Mouse (Mus musculus) erythroblast, embryonic 14.5 days (primary cell): ENCODE results near the gene Ppara. TPM values are rescaled to one million over a fixed set of nuclear protein-coding genes. Genes with fewer than 3 reads are reported as not detected.

Experiments
- H3K27me3 ChIP-seq: 2 replicates; pipeline ENCODE4 v1.6.1; 2012; ENCODE audit warnings: inconsistent platforms; ENCODE audit not compliant: control insufficient read depth
- H3K36me3 ChIP-seq: 2 replicates; pipeline ENCODE4 v1.6.1; 2012; ENCODE audit warnings: mild to moderate bottlenecking, inconsistent platforms; ENCODE audit not compliant: control insufficient read depth
- H3K4me1 ChIP-seq: 2 replicates; pipeline ENCODE4 v1.6.1; 2012; ENCODE audit warnings: inconsistent platforms; ENCODE audit not compliant: control insufficient read depth
- H3K4me3 ChIP-seq: replicated peaks from 2 replicates; pipeline ENCODE3; 2012; ENCODE audit warnings: moderate library complexity, mild to moderate bottlenecking, inconsistent platforms
- H3K9me3 ChIP-seq: 2 replicates; pipeline ENCODE4 v1.6.1; 2012; ENCODE audit warnings: low read length, inconsistent platforms, mixed read lengths; ENCODE audit not compliant: control insufficient read depth
- GATA1 ChIP-seq: IDR thresholded peaks from 2 replicates; pipeline ENCODE4 v1.6.1; 2012; ENCODE audit warnings: low read length, inconsistent platforms, mixed read lengths
- TAL1 ChIP-seq: IDR thresholded peaks from 3 replicates; pipeline ENCODE4 v1.6.1; 2012; ENCODE audit warnings: low read length, inconsistent platforms, mixed read lengths
- polyA plus RNA-seq: library from polyadenylated mRNA; stranded (reverse); fragments of >175 nt; gene quantifications from 2 replicates; pipeline ENCODE4 v1.2.3, GENCODE M21; 2012

Gene Ppara
- polyA plus RNA-seq, 1 experiment: not detected

GRCm38 (mm10) chr15:85795516-85795915 lies 60.7 kb downstream of the Ppara start:
- Histone ChIP-seq H3K4me1 (no peaks in the 10 kb centered on the region), H3K9me3 (no peaks in the 10 kb centered on the region), H3K4me3 (no peak overlapping the region), H3K36me3 (no peaks in the 10 kb centered on the region; the same call in 1 of the 2 replicates), H3K27me3 (no peaks in the 10 kb centered on the region)
- no peak for TF ChIP-seq TAL1
- TF ChIP-seq GATA1: no peak

GRCm38 (mm10) chr15:85798676-85799075 lies 63.9 kb downstream of the Ppara start:
- Histone ChIP-seq H3K4me3 (no peak overlapping the region), H3K4me1 (no peaks in the 10 kb centered on the region), H3K36me3 (peaks cover 2% of the 10 kb centered on the region; the same call in 1 of the 2 replicates), H3K27me3 (no peaks in the 10 kb centered on the region; the same call in 1 of the 2 replicates), H3K9me3 (no peaks in the 10 kb centered on the region)
- TF ChIP-seq GATA1: no peak
- no peak for TF ChIP-seq TAL1

GRCm38 (mm10) chr15:85802931-85803330 lies 68.1 kb downstream of the Ppara start:
- H3K9me3 ChIP-seq: no peaks in the 10 kb centered on the region
- TF ChIP-seq TAL1 (no peak), GATA1 (no peak)
- no peaks in the 10 kb centered on the region for H3K4me1 ChIP-seq
- no peak overlapping the region for H3K4me3 ChIP-seq
- H3K36me3 ChIP-seq: peaks cover 10% of the 10 kb centered on the region
- H3K27me3 ChIP-seq: no peaks in the 10 kb centered on the region; the same call in 1 of the 2 replicates

GRCm38 (mm10) chr15:85806886-85807285 lies 72.1 kb downstream of the Ppara start:
- no peaks in the 10 kb centered on the region for H3K9me3 ChIP-seq
- peaks cover 18% of the 10 kb centered on the region for H3K36me3 ChIP-seq
- TF ChIP-seq GATA1 (no peak), TAL1 (no peak)
- no peak overlapping the region for H3K4me3 ChIP-seq
- no peaks in the 10 kb centered on the region; the same call in 1 of the 2 replicates for H3K27me3 ChIP-seq
- H3K4me1 ChIP-seq: peaks cover 25% of the 10 kb centered on the region

- Histone ChIP-seq H3K9me3 (no peaks in the 10 kb centered on the region), H3K27me3 (no peaks in the 10 kb centered on the region; the same call in 1 of the 2 replicates), H3K4me3 (no peak overlapping the region), H3K4me1 (peaks cover 30% of the 10 kb centered on the region), H3K36me3 (peaks cover 18% of the 10 kb centered on the region)
- no peak for TF ChIP-seq TAL1
- TF ChIP-seq GATA1: no peak
These were observed 72.6 kb downstream of the Ppara start for GRCm38 (mm10) chr15:85807404-85807803.

GRCm38 (mm10) chr15:85808031-85808430 lies 73.2 kb downstream of the Ppara start:
- TF ChIP-seq GATA1 (no peak), TAL1 (no peak)
- Histone ChIP-seq H3K27me3 (no peaks in the 10 kb centered on the region; the same call in 1 of the 2 replicates), H3K9me3 (no peaks in the 10 kb centered on the region), H3K36me3 (peaks cover 18% of the 10 kb centered on the region), H3K4me1 (peaks cover 34% of the 10 kb centered on the region), H3K4me3 (no peak overlapping the region)

GRCm38 (mm10) chr15:85808434-85808833 lies 73.7 kb downstream of the Ppara start:
- H3K4me1 ChIP-seq: peaks cover 38% of the 10 kb centered on the region
- H3K27me3 ChIP-seq: no peaks in the 10 kb centered on the region
- H3K9me3 ChIP-seq: no peaks in the 10 kb centered on the region
- no peak overlapping the region for H3K4me3 ChIP-seq
- no peak for TF ChIP-seq TAL1
- peaks cover 18% of the 10 kb centered on the region for H3K36me3 ChIP-seq

- Histone ChIP-seq H3K27me3 (no peaks in the 10 kb centered on the region), H3K4me1 (peaks cover 44% of the 10 kb centered on the region), H3K9me3 (no peaks in the 10 kb centered on the region), H3K4me3 (no peak overlapping the region), H3K36me3 (peaks cover 18% of the 10 kb centered on the region)
- TF ChIP-seq GATA1: no peak
- no peak for TF ChIP-seq TAL1
These were observed 74.3 kb downstream of the Ppara start for GRCm38 (mm10) chr15:85809091-85809490.

GRCm38 (mm10) chr15:85810462-85810805 lies 75.7 kb downstream of the Ppara start:
- Histone ChIP-seq H3K4me1 (peaks cover 44% of the 10 kb centered on the region), H3K27me3 (no peaks in the 10 kb centered on the region), H3K36me3 (peaks cover 18% of the 10 kb centered on the region), H3K9me3 (peaks cover 7% of the 10 kb centered on the region), H3K4me3 (peak overlapping the region; percentile 82)
- TF ChIP-seq GATA1 (no peak), TAL1 (no peak)

- TF ChIP-seq TAL1: no peak
- no peak for TF ChIP-seq GATA1
- peak overlapping the region; percentile 82 for H3K4me3 ChIP-seq
- H3K27me3 ChIP-seq: no peaks in the 10 kb centered on the region
- peaks cover 12% of the 10 kb centered on the region for H3K9me3 ChIP-seq
- peaks cover 18% of the 10 kb centered on the region for H3K36me3 ChIP-seq
- H3K4me1 ChIP-seq: peaks cover 44% of the 10 kb centered on the region
These were observed 76.2 kb downstream of the Ppara start for GRCm38 (mm10) chr15:85810806-85811521.
